Mouse (Mus musculus): ENCODE measurements at regions not wholly inside any gene's neighbourhood (a gene's known extent, or its start where the extent isn't known, plus 50 kb on each side); places are given as distances from the start of the nearest gene placed in this dataset.

DNA sequence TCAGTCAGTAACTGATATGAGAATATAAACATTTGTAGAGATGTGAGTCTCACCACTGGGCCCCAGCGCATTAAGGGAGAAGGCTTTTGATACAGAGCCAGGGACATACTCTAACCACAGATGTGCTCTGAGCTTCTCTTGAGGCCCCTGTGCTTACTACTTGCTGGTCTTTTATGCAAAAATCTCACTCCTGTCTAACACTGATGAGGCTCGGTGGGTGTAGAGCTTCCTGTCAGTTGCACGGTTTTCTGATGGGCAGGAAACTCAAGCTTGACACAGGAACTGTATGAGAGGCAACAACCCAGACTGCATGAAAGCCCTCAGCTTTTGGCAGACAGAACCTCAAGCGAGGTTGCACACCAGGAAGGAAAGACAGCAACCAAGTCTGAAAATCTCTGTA, 789.0 kb upstream of the Lrrc6 start:
- Histone ChIP-seq H3K36me3 (ENCODE audit: control insufficient read depth, insufficient read depth, low read length) (no peaks in the 10 kb centered on the region), H3K9me3 (ENCODE audit: control insufficient read depth, low read length) (no peaks in the 10 kb centered on the region), H3K9ac (ENCODE audit: low read depth, low read length) (no peak overlapping the region), H3K27ac (ENCODE audit: low read length) (no peak overlapping the region), H3K4me3 (ENCODE audit: low read length) (no peak overlapping the region), H3K4me1 (ENCODE audit: control insufficient read depth, insufficient read depth, low read length) (no peaks in the 10 kb centered on the region), H3K27me3 (replicated peaks; ENCODE audit: control insufficient read depth, insufficient read depth, low read length) (no peaks in the 10 kb centered on the region), H3K4me2 (ENCODE audit: low read depth, low read length) (no peak overlapping the region)
- ATAC-seq = no peak
- 57% methylated on average over 4 of the region's 4 CpGs for WGBS

DNA sequence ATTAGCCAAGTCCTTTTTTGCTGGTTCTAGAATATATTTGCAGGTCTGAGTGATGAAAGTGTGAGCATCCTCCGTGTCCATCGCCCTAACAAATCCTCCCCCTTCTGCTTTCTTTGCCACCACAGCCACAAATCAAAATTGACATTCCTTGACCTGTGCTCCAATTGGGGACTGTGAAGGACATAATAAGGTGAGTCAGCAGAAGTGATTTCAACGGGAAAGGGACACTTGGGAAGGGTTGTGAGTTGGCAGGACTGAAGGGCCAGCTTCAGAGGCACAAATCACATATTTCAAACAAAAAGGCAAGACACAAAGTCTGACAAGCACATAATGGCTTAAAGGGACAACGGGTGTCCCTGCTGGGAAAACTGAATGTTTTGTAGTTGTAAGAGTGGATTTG, 784.2 kb upstream of the Lrrc6 start:
- H3K27me3 ChIP-seq (replicated peaks; ENCODE audit: control insufficient read depth, insufficient read depth, low read length) = no peaks in the 10 kb centered on the region
- no peaks in the 10 kb centered on the region for H3K9me3 ChIP-seq (ENCODE audit: control insufficient read depth, low read length)
- no peaks in the 10 kb centered on the region for H3K4me1 ChIP-seq (ENCODE audit: control insufficient read depth, insufficient read depth, low read length)
- 62% methylated on average over 4 of the region's 4 CpGs for WGBS
- no peak overlapping the region for H3K4me2 ChIP-seq (ENCODE audit: low read depth, low read length)
- no peak overlapping the region for H3K4me3 ChIP-seq (ENCODE audit: low read length)
- no peak for ATAC-seq
- no peak overlapping the region for H3K27ac ChIP-seq (ENCODE audit: low read length)
- H3K9ac ChIP-seq (ENCODE audit: low read depth, low read length) = no peak overlapping the region
- H3K36me3 ChIP-seq (ENCODE audit: control insufficient read depth, insufficient read depth, low read length) = no peaks in the 10 kb centered on the region

DNA sequence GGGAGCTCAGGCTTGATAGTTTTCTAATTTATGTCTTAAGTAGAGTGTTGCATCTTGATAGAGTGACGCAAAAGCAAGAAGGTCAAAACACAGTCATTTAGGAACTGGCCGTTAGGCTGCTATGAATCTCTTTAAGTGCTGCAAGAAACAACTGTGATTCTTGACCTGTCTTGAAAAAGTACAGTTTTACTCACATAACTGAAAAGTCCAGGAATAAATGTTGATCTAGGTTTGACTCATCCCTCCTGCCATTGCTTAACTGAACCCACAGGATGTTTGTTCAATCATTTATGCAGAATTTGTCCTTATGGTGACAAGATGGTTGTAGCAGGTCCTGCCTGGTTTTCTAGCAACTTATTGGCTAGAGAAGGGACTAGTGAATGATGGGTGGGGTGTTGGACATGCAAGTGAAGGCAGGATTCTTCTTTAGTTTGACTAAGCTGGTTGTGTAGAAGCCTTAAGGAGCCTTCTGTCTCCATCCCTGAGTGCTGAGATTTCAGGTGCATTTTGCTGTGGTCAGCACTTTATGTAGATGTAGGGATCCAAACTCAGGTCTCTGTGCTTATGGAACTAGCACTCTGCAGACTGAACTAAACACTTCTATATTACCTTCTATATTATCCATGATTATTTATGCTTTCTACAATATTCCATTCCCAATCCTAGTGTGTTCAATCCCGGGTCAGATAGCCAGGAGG, 782.7 kb upstream of the Lrrc6 start:
- Histone ChIP-seq H3K4me3 (ENCODE audit: low read length) (no peak overlapping the region), H3K4me2 (ENCODE audit: low read depth, low read length) (no peak overlapping the region), H3K9ac (ENCODE audit: low read depth, low read length) (no peak overlapping the region), H3K4me1 (ENCODE audit: control insufficient read depth, insufficient read depth, low read length) (no peaks in the 10 kb centered on the region), H3K36me3 (ENCODE audit: control insufficient read depth, insufficient read depth, low read length) (no peaks in the 10 kb centered on the region), H3K27me3 (replicated peaks; ENCODE audit: control insufficient read depth, insufficient read depth, low read length) (no peaks in the 10 kb centered on the region), H3K9me3 (ENCODE audit: control insufficient read depth, low read length) (no peaks in the 10 kb centered on the region), H3K27ac (ENCODE audit: low read length) (no peak overlapping the region)
- ATAC-seq = no peak
- 76% methylated on average over 3 of the region's 3 CpGs for WGBS

DNA sequence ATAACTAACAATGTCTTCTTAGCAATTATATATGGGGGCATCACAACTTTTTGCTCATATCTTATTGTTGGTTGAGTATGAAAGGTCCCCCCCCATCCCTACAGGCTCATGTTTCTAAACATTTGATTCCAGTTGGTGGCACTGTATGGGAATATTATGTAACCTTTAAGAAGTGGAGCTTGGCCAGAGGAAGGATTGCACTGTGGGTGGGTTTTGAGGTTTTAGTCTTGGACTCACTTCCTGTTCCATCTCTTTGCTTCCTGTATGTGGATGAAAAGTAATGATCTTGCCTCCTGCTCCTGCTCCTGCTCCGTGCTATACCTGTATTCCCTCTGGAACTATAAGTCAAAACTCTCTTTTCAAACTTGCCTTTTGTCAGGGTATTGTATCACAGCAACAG, 778.2 kb upstream of the Lrrc6 start:
- Histone ChIP-seq H3K36me3 (ENCODE audit: control insufficient read depth, insufficient read depth, low read length) (no peaks in the 10 kb centered on the region), H3K4me1 (ENCODE audit: control insufficient read depth, insufficient read depth, low read length) (no peaks in the 10 kb centered on the region), H3K4me3 (ENCODE audit: low read length) (no peak overlapping the region), H3K27me3 (replicated peaks; ENCODE audit: control insufficient read depth, insufficient read depth, low read length) (no peaks in the 10 kb centered on the region), H3K4me2 (ENCODE audit: low read depth, low read length) (no peak overlapping the region), H3K27ac (ENCODE audit: low read length) (no peak overlapping the region), H3K9ac (ENCODE audit: low read depth, low read length) (no peak overlapping the region), H3K9me3 (ENCODE audit: control insufficient read depth, low read length) (no peaks in the 10 kb centered on the region)
- no peak for ATAC-seq
- 91% methylated on average over 1 of the region's 1 CpGs for WGBS

DNA sequence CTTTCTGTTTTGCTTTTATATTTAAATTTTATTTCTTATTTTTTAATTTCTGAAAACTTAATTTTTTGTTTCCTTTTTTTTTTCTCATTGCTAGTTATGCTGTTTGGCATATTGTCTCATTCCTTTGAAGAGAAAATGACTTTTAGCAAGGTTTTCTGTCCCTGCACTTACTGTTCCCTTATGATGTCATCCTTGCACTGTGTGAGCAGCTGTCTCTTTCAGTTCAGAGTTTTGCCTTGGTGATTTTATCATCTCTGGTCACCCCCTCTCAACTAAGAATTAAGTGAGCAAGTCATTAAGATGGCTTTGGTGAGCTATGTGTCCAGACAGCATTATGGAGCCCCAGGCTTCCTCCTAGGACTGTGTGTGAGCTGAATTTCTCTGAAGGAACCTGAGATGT, 774.3 kb upstream of the Lrrc6 start:
- Histone ChIP-seq H3K4me3 (ENCODE audit: low read length) (no peak overlapping the region), H3K27me3 (replicated peaks; ENCODE audit: control insufficient read depth, insufficient read depth, low read length) (no peaks in the 10 kb centered on the region), H3K4me2 (ENCODE audit: low read depth, low read length) (no peak overlapping the region), H3K4me1 (ENCODE audit: control insufficient read depth, insufficient read depth, low read length) (no peaks in the 10 kb centered on the region), H3K9ac (ENCODE audit: low read depth, low read length) (no peak overlapping the region), H3K9me3 (ENCODE audit: control insufficient read depth, low read length) (no peaks in the 10 kb centered on the region), H3K27ac (ENCODE audit: low read length) (no peak overlapping the region), H3K36me3 (ENCODE audit: control insufficient read depth, insufficient read depth, low read length) (no peaks in the 10 kb centered on the region)
- ATAC-seq = no peak

GRCm38 (mm10) chr15:67272397-67272796, 771.7 kb upstream of the Lrrc6 start:
- H3K4me3 ChIP-seq (ENCODE audit: low read length) = no peak overlapping the region

DNA sequence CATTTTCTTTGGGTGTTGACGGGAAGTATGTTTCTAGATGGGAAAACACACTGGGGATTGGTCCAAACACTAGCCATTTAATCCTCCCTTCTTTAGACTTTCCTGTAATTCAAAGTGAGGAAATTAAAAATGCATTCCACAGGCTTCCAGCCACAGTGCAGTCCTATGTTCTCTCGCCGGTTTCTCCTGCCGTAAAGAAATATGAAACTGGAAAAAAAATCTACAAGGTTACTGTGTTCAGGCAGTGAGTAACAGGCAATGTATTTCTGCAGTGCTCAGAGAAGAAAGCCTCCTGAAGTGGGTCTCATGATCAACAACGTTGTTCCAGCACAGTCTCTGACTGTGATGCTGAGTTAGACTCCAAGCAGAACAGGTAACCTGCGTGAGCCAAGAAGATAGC, 763.0 kb upstream of the Lrrc6 start:
- Histone ChIP-seq H3K4me1 (ENCODE audit: control insufficient read depth, insufficient read depth, low read length) (no peaks in the 10 kb centered on the region), H3K4me2 (ENCODE audit: low read depth, low read length) (no peak overlapping the region), H3K27ac (ENCODE audit: low read length) (no peak overlapping the region), H3K27me3 (replicated peaks; ENCODE audit: control insufficient read depth, insufficient read depth, low read length) (no peaks in the 10 kb centered on the region), H3K4me3 (ENCODE audit: low read length) (no peak overlapping the region), H3K36me3 (ENCODE audit: control insufficient read depth, insufficient read depth, low read length) (no peaks in the 10 kb centered on the region), H3K9me3 (ENCODE audit: control insufficient read depth, low read length) (no peaks in the 10 kb centered on the region), H3K9ac (ENCODE audit: low read depth, low read length) (no peak overlapping the region)
- ATAC-seq = no peak
- 59% methylated on average over 6 of the region's 6 CpGs for WGBS

More at GRCm38 (mm10) chr15:67272397-67272796, 771.7 kb upstream of the Lrrc6 start:
- Histone ChIP-seq H3K9me3 (ENCODE audit: control insufficient read depth, low read length) (no peaks in the 10 kb centered on the region), H3K36me3 (ENCODE audit: control insufficient read depth, insufficient read depth, low read length) (no peaks in the 10 kb centered on the region), H3K4me2 (ENCODE audit: low read depth, low read length) (no peak overlapping the region), H3K27me3 (replicated peaks; ENCODE audit: control insufficient read depth, insufficient read depth, low read length) (no peaks in the 10 kb centered on the region), H3K4me1 (ENCODE audit: control insufficient read depth, insufficient read depth, low read length) (no peaks in the 10 kb centered on the region), H3K9ac (ENCODE audit: low read depth, low read length) (no peak overlapping the region), H3K27ac (ENCODE audit: low read length) (no peak overlapping the region)
- whole genome bisulfite sequencing = 91% methylated on average over 2 of the region's 2 CpGs
- ATAC-seq = no peak

DNA sequence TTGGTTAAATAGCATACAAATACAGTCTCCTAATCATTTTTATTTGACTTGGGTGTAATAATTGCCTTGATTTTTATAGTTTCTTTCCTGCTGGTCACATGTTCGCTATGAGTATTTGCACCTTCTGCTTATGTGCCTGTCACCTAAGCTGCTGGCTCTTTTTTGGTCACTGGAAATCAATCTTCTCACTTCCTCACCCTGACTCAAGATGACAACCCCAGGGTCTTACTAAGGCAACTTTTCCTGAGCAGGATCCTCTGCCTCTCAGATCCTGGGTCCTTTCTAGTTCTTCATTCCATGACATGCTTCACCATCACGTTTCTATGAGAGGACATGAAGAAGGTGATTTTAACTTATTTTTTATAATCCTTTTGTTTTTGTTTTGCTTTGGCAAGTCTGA, 762.6 kb upstream of the Lrrc6 start:
- H3K27me3 ChIP-seq (replicated peaks; ENCODE audit: control insufficient read depth, insufficient read depth, low read length) = no peaks in the 10 kb centered on the region
- no peaks in the 10 kb centered on the region for H3K4me1 ChIP-seq (ENCODE audit: control insufficient read depth, insufficient read depth, low read length)
- H3K4me2 ChIP-seq (ENCODE audit: low read depth, low read length) = no peak overlapping the region
- no peak overlapping the region for H3K9ac ChIP-seq (ENCODE audit: low read depth, low read length)
- no peak overlapping the region for H3K27ac ChIP-seq (ENCODE audit: low read length)
- no peaks in the 10 kb centered on the region for H3K9me3 ChIP-seq (ENCODE audit: control insufficient read depth, low read length)
- no peak overlapping the region for H3K4me3 ChIP-seq (ENCODE audit: low read length)
- no peak for ATAC-seq
- WGBS = 63% methylated on average over 2 of the region's 2 CpGs
- H3K36me3 ChIP-seq (ENCODE audit: control insufficient read depth, insufficient read depth, low read length) = no peaks in the 10 kb centered on the region

GRCm38 (mm10) chr15:67262269-67262668, 761.6 kb upstream of the Lrrc6 start:
- no peaks in the 10 kb centered on the region for H3K36me3 ChIP-seq (ENCODE audit: control insufficient read depth, insufficient read depth, low read length)
- H3K9me3 ChIP-seq (ENCODE audit: control insufficient read depth, low read length) = no peaks in the 10 kb centered on the region
- WGBS = 87% methylated on average over 2 of the region's 2 CpGs
- H3K4me3 ChIP-seq (ENCODE audit: low read length) = no peak overlapping the region
- H3K4me2 ChIP-seq (ENCODE audit: low read depth, low read length) = no peak overlapping the region
- no peak overlapping the region for H3K9ac ChIP-seq (ENCODE audit: low read depth, low read length)
- no peaks in the 10 kb centered on the region for H3K27me3 ChIP-seq (replicated peaks; ENCODE audit: control insufficient read depth, insufficient read depth, low read length)
- H3K27ac ChIP-seq (ENCODE audit: low read length) = no peak overlapping the region
- H3K4me1 ChIP-seq (ENCODE audit: control insufficient read depth, insufficient read depth, low read length) = no peaks in the 10 kb centered on the region
- no peak for ATAC-seq

DNA sequence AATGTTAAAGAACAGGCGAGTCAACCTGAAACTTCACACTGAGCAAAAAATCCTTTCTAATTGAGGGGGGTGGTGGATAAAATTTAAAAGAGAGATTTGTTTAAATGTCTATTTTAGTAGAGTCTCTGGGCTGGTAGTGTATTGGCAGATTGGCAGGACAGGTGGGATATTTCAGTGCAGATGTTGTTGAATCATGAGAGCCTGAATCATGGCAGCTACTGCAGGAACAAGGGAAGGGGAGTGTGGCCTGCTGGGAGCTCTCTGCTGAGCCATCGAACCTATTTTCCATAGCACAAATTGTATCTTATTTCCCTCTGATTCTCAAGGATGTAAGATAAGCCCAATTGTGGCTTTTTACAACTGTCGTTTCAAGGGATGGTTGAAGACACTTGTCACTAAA, 760.0 kb upstream of the Lrrc6 start:
- WGBS = 77% methylated on average over 3 of the region's 3 CpGs
- Histone ChIP-seq H3K27ac (ENCODE audit: low read length) (no peak overlapping the region), H3K4me2 (ENCODE audit: low read depth, low read length) (no peak overlapping the region), H3K36me3 (ENCODE audit: control insufficient read depth, insufficient read depth, low read length) (no peaks in the 10 kb centered on the region), H3K4me3 (ENCODE audit: low read length) (no peak overlapping the region), H3K9me3 (ENCODE audit: control insufficient read depth, low read length) (no peaks in the 10 kb centered on the region), H3K27me3 (replicated peaks; ENCODE audit: control insufficient read depth, insufficient read depth, low read length) (no peaks in the 10 kb centered on the region), H3K4me1 (ENCODE audit: control insufficient read depth, insufficient read depth, low read length) (no peaks in the 10 kb centered on the region), H3K9ac (ENCODE audit: low read depth, low read length) (no peak overlapping the region)
- no peak for ATAC-seq
